Mouse (Mus musculus) heart, adult 8-10 months (tissue): ENCODE measurements at regions not wholly inside any gene's neighbourhood (a gene's known extent, or its start where the extent isn't known, plus 50 kb on each side); places are given as distances from the start of the nearest gene placed in this dataset.
"Not testable (repeated sequence)": the region's sequence is repeated elsewhere in the genome, so short reads cannot be mapped to it uniquely, and the experiment has no call there.

Experiments
- DNase-seq: peaks from one replicate; pipeline ENCODE4 v3.0.0; 2022; ENCODE audit warnings: low spot score

DNA sequence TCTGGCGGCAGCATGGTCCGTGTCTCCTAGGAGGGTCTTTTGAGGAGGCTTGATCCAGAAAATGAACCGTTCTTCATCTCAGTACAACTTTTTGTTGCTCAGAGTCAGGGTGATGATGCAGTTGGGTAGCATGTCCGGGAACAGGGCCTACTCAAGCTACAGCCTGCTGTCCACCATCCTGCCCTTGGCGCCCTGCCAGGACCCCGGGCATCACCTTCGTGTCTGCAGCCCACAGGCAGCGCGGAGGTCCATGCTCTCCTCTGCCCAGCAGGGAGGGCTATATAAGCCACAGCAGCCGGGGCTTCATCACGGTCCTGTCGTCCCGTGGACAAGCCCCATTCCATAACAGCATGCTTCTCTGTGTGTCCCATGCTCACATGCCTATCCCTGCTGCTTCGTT lies 107.1 kb upstream of the Klf3 start:
- no peak for DNase-seq

DNA sequence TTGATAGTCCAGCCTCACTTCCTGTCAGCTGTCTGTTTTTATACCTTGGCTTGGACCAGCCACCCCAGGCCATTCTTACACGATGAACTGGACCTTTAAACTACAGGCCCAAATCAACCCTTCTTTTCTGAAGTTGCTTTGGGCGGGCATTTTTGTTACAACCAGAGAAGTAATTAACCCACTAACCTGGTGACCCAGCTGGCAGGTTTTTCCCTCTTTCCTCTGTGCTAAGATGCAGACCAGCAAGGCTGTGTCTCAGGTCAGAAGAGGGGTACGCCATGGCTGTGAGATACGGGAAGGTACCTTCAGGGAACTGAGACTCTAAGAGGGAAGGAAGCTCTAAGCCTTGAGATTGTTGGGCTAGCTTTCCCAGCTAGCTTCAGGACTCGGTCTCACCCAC lies 105.7 kb upstream of the Klf3 start:
- no peak for DNase-seq

DNA sequence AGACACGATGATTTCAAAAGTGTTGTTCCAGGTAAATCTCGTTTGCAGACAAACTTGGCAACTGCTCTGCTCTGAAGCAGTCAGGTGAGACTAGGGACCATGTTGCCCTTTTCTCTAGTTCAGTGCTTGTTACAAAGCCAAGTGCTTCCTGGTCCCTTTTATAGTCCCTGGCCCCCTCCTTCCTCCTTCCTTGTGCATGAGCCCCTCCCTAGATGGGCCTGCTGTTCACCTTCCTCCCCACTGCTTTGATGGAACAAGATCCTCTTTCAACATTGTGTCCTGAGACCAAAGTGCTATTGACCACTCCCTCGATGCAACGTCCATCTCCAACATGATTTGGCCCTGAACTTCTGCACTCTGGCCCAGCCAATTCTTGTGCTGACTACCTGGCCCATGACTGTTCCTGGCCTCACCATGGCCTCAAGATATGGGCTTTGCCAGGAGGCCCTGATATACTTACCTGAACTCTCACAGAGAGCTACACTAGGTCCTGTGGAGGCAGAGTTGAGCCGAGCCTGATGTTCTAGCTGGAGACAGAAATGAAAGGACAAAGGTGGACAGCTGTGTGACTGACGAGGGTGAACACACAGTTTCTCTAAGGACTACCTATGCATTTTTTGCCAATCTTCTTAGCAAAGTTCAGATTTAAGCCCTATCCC lies 104.6 kb upstream of the Klf3 start:
- no peak for DNase-seq

DNA sequence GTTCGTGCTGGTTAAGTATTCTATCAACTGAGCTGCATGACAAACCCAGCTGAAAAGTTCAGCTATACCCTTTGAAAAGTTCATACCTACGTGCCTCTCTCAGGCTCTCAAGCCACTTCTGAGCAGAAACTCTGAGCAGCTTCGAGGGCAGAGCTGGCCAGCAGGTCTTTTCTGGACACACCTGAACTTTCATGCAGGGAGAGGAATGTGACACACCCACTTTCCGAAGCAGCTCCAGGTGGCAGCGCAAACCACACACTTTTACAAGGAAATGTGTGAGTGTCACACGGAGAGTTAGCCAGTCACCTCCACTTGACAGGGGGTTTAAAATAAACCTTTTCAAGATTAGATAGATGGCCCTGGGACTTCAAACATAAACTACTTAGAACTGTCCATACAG lies 103.2 kb upstream of the Klf3 start:
- DNase-seq = no peak

DNA sequence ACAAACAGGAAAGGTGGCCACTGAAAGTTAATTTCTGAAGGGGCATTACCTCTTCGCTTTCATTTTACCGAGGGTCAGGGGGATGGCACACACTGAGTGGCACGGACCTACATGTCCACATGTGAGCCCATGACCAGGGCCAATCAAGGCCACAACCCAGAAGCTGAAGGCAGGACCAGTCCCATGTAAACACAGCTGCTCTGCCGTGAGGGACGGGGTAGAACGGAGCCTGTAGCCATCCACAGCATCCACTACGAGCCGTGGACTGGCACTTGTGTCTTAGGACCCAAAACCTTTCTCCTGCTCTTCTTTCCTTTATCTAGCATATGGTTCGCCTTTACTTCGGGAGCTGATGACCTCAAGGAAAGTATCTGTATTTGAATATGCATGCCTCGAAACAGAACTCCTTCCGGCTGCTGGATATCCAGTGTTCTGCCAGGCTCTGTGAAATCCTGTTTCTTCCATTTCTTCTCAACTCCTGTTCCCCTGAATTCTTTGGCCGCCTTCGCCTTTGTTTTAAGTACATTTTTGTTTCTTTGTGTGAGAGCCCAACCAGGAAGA lies 101.9 kb upstream of the Klf3 start:
- DNase-seq = no peak

DNA sequence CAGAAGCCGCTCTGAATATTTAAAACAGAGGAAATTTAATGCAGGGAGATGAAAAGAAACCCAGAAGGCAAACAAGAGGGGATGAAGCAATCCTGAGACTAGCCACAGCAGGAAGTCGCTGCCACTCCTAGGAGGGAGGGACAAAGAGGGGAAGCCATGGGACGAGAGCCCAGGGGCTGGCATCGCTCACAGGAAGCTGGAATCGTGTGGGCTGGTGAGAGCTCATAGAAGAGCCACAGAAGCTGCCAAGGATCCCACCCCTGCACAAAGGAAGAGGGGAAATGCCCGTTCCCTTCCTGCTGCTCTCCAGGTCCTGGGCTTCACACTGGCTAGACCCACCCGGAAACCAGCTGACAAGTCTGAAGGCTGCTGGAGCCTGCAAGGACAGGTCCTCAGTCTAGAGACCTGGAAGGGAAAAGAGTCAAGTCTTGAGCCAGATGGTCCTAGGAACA lies 101.4 kb upstream of the Klf3 start:
- peak; percentile 72 for DNase-seq

DNA sequence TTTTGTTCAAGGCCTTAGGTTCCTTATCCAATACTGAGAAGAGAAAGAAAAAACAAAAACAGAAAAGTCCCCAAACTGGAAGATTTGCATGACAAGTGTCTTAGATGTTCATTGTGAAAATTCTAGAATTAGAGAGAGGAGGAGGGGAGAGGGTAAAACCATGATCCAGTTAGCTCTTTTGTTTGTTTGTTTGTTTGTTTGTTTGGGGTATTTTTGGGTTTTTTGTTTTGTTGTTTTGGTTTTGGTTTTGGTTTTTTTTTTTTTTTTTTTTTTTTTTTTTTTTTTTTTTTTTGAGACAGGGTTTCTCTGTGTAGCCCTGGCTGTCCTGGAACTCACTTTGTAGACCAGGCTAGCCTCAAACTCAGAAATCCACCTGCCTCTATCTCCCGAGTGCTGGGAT lies 100.8 kb upstream of the Klf3 start:
- not testable (repeated sequence) for DNase-seq

DNA sequence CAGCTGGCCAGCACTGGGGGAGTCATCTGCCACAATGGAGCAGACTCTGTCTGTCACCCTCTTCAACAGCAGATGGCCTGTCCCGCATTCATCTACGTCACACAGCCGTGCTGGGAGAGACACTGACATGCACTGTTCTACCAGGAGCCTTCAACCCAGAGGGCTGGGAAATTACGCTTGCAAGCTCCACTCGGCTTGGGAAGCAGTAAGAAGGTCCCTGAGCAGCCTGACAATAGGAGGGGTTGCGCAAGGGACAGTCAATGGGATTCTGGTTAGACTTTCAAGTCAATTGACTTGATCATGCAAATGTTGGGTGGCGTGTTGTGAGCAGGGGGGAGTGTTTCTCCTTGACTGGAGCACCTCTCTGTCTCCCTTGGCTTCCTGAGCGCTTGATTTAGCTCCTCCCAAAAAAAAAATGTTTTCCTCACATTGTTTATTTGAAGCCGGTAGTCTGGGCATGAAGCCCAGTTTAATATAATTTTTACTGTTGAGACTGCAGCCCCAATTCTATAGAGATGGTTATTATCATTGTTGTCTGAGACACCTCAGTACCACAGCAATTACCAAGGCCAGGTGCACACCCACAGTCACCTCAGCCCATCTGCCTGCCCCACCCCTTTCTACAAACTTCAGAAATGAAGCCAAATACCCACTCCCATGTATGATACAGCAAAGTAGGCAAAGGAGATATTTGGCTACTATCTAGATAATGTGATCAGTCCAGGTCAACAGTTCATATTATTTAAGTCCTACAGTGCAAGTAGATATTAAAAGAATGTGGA lies 99.9 kb upstream of the Klf3 start:
- DNase-seq = peak; percentile 72

DNA sequence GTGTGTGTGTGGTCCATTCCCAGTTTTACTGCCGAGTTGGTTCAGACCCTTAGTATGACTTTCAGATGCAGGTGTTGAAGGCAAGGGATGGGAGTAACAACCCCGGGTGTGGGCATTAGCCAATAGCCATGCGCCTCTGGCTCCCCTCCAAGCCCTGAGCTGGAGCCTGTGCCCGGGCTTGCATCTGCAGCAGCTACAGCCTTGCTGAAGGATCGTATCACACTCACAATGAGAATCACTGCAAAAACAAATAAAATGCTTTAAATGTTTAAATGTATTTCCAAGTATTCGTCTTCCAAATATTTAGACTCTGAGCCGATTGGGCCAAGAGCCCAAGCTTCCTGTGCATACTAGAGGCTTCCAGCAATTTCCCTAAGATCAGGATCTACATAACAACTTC lies 99.0 kb upstream of the Klf3 start:
- peak; percentile 53 for DNase-seq

DNA sequence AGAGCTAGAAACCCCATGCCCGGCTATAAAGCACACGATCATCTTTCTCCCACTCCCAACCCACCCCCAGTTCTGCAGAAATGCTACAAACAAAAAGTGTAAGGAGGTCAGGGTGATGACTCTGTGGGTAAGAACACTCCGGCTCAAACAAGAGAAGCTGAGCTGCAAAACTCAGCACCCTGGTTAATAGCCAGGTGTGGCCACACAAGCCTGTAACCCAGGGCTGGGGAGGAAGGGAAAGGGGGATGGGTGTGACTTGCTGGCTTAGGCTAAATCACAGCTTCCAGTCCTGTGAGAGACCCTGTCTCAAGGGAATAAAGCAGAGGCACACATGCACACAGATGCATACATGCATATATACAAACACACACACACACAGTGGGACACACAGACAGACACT lies 96.6 kb upstream of the Klf3 start:
- no peak for DNase-seq

DNA sequence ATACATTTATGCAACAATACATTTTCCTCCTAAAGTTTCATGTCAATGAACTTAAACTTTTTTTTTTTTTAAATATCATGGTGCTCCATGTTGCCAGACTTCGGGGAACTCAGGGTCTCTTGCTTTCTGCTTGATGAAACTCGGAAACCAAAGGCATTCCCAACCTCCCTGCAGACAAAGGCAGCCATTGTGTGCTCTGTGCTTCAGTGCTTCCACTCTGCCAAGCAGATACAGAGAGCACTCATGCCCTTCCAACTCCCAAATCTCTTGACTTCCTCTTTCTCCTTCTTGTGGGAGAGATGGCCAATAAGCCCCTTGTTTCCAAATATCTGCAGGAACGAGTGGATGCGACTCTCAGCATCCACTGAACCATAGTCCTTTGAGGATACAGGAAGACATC lies 94.0 kb upstream of the Klf3 start:
- DNase-seq = no peak

DNA sequence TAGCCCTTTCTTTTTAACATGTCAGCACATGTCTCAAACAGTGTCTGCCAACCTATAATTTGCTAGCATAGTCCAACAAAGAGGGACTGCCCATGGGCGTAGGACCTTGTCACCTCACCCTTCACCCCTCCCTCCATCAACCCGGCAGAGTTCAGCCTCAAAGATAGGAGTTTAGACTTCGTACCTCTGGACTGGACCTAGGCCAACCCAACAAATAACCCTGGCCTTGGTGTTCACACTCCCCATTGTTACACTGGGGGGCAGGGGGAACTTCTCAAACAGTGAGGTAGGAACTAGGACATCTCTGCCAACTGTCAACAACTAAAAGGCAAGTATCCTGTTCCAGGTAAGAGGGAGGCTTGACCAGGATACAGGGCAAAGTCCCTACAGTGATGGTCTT lies 93.0 kb upstream of the Klf3 start:
- no peak for DNase-seq

DNA sequence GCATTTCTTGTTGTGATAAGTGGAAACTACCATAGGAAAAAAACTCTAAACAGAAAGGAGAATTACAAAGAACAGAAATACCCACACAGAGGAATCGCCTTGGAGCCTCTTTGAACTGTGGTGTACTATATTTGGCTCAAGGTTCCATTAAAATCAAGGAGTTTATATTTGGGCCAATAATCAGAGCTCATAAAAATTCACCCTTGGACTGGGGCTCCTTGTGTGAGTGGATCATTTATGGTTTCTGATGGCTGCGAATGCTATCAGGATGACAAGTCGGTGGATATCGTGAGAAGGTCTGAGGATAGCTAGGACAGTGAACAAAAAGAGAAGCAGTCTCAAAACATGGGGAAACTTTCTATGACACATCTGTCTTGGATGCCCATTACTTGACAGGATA lies 92.2 kb upstream of the Klf3 start:
- DNase-seq = no peak

DNA sequence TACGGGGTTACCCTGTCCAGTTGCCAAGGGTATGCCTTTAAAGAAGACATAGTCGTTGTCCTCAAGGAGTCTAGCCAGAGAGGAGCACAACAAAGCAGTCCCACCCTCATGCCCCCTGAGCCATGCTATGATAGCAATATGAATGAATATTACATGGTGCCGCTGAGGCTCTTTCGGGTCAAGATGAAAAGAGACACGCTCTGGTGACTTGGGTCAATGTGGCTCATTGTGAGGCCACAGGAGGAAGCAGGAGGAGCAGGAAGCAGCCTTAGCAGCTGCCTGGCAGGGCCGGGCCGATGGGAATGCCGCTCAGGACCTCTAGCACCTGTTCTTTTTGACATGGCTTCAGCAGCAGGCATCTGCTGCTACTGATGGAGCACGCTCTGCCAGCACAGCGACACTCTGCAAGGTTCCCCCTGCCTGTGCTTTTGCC lies 89.0 kb upstream of the Klf3 start:
- no peak for DNase-seq

DNA sequence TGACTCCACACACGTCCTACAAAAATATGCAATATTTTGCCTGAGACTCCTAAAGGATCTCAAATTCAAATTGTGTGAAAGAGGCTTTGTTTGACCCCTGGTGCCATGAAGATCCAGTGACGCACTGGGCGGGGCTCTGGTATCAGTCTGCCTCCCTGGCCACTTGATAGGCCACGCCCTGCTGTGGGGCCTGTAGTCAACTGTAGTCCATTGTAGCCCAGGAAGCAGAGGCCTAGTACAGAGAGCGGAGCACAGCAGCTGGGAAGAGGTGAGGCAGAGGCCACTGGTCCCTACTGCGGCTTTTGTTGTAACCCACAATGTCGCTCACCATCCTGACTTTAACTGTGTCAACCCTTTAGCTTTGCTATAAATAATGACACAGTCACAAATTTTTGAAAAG lies 88.5 kb upstream of the Klf3 start:
- no peak for DNase-seq

DNA sequence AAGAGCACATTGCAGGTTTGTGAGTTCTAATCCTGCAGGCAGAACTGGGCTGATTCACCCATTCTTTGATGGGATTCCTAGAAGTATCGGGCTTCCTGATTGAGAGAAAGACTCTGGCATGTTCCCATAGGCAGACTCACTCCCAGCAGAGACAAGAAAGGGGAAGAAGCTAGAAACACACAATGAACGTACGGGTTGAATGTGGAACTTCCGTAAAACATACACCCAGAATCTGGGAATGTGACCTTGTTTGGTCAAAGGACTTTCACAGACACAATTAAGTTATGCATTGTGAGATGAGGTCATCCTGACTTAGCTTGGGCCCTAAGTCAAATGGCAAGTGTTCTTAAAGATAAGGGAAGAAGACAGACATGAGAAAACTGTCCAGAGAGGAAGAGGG lies 86.6 kb upstream of the Klf3 start:
- no peak for DNase-seq

DNA sequence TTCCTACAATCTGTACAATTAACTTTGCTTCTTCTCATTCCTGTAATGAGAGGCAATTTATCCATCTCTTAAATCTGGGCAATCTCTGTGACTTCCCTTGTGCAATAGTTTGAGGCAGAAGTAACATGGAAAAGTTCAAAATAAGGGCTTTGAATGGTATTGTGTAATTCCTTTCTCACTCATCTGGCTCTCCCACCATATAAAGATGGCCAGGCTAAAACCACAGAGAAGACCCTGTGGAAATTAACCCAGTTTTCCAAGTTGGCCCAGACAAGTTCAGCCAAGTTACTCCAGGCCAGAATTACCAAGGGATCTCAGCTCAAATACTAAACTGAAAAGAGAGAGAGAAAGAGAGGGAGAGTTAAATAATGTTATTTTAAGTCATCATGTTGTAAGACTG lies 81.0 kb upstream of the Klf3 start:
- no peak for DNase-seq

DNA sequence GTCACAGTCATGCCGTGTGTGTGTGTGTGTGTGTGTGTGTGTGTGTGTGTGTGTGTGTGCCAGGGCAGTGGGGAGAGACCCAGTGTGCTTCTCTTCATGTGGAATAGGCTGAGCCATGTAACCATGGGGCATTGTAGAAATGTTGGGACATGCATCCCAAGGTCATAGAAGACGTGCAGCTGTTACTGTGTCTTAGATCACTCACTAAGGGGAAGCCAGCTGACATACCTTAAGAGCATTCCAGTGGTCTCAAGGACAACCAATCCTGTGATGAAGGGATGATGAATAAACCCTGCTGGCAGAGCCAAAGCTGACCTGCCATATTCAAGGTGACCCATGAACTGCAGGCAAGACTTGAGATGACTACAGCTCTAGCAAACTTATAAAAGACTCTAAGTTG lies 75.3 kb upstream of the Klf3 start:
- no peak for DNase-seq

DNA sequence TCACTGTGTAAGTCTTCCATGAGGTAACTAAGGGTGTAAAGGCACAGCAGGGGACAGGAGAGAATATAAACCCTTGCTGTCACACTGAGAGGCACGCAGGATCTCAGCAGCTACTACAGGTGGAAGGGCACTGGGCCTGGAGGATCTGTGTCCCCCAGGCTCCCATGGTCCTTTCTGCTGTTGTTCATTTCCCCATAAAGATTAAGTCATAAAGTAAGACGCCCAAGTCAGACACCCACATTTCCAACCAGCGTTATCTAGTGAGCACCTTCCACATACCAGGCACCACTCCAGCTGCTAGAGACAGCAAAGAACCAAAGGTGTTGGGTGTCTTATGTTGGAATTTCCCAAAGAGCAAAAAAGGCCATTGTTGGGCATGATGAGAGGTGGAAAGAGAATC lies 70.8 kb upstream of the Klf3 start:
- no peak for DNase-seq

DNA sequence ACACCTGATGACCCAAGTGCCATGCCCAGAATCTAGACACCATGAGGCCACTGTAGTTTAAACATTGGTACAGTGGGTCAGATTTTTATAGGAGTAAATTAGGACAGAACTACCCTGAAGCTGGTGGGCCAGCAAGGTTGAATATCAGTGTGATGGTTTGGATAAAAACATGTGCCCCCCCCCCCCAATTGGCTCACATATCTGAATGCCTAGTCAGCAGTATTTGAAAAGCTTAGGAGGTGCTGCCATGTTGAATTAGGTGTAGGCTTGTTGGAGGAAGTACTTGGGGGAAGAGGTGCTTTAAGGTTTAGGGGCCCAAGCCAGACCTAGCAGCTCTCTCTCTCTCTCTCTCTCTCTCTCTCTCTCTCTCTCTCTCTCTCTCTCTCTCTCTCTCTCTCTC lies 66.2 kb upstream of the Klf3 start:
- DNase-seq = no peak

DNA sequence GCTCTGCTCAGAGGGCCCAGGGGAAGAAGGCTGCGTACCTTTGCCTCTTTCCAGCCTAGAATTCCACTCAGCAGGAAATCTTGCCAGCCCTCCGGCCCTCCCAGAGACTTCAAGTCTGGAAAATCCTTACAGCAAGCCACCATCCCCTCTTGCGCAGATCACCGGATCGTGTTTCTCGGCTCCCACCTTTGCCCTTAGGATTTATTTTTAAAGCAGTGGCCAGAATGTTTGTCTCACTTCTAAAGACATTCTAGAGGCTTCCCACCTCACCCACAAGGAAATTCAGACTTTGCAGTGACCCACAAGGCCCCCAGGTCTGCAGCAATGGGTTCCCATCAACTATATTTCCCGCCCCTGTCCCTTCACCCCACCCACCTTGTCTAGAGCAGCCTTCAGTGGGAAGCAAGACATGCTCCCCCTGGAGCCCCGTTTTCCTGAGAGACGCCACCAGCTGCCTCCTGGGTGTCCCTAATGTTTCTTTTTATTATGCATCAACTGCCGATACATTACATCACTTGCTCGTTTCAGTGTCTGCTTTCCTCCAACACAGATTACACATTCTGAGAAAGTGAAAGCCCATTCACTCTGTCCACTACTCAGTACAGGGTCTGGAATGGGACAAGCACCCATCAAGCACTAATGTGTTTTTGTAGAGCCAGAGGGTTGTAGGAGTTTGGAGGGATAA lies 65.0 kb upstream of the Klf3 start:
- DNase-seq = peak; percentile 8

DNA sequence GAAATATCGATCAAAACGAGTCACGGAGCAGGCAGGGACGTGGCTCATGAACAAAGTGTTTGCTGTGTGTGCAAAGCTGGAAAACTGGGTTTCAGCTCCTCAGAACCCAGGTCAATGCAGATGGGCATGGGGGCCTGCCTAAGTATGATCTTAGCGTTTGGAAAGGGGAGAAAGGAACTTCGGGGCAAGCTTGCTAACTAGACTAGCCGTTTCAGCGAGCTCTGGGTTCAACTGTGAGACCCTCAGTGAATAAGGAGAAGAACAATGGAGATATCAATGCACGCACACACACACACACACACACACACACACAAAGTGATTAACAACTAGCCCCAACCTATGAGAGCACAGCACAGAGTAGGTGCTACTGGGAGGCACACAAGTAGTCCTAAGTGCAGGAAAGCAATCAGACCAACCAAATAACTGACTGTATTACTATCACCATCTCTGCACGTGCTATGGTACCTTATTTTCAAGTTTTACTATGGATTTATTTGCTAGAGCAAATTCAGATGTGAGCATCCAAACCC lies 64.3 kb upstream of the Klf3 start:
- DNase-seq = no peak
